Comparison of ENCODE assay signal across 8 mouse cellular contexts in the genomic region with DNA sequence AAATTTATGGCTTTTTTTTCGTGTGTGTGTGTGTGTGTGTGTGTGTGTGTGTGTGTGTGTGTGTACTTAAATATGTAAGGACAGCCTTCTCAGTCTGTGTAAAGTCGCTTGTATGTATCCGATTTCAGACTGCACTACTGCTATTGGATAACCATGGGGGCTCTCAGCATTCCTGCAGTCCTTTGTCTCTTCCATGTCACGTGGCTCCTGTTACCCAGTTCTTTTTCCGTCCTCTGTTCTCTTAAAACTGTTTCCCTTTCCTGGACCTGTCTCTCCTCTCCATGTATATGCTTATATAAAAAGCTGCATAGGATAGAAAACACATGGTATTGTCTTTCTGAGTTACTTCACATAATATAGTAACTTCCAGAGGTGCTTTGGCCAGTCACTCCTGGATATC. TPM values are rescaled to one million over a fixed set of nuclear protein-coding genes. Genes with fewer than 3 reads are reported as not detected.
DNase-seq lines count a peak whose midpoint lies in the region; ATAC-seq and TF ChIP-seq lines count a peak whose summit lies in the region.

No protein-coding gene starts in this region.

- no peak overlapping the region for H3K4me3 ChIP-seq in heart, embryonic 15.5 days
- H3K4me3 ChIP-seq in hindbrain, postnatal 0 days (ENCODE audit: low read length): no peak overlapping the region

- no peak for ATAC-seq in heart, embryonic 15.5 days (replicated peaks; ENCODE audit: insufficient number of reproducible peaks, insufficient read depth, low FRiP score, low read depth)
- ATAC-seq in hindbrain, postnatal 0 days: no peak

- H3K9me3 ChIP-seq in heart, embryonic 15.5 days (replicated peaks): no peaks in the 10 kb centered on the region
- H3K9me3 ChIP-seq in hindbrain, postnatal 0 days (ENCODE audit: low read length): no peaks in the 10 kb centered on the region

- no peaks in the 10 kb centered on the region for H3K27me3 ChIP-seq in heart, embryonic 15.5 days
- no peaks in the 10 kb centered on the region for H3K27me3 ChIP-seq in hindbrain, postnatal 0 days (ENCODE audit: insufficient read depth, low read length)

- no peak overlapping the region for H3K9ac ChIP-seq in heart, embryonic 15.5 days
- H3K9ac ChIP-seq in hindbrain, postnatal 0 days (replicated peaks; ENCODE audit: low read length): no peak overlapping the region

- no peak for TF ChIP-seq CTCF in hindbrain, postnatal 0 days (IDR thresholded peaks at IDR 0.05; ENCODE audit: low read depth)

- H3K36me3 ChIP-seq in heart, embryonic 15.5 days: no peaks in the 10 kb centered on the region
- H3K36me3 ChIP-seq in hindbrain, postnatal 0 days (ENCODE audit: insufficient read depth, low read length): no peaks in the 10 kb centered on the region

- intact Hi-C loops in heart, postnatal 14 days (cut with DNase I): loop anchor here (5.0 kb wide), 1 partner anchor 158 kb away; a partner anchor contains a TSS

- H3K4me2 ChIP-seq in heart, embryonic 15.5 days: 0 out of 2 replicates have a peak overlapping the region, but pooled peaks have one; percentile 49
- peak overlapping the region; percentile 41; the same call in 1 of the 2 replicates for H3K4me2 ChIP-seq in hindbrain, postnatal 0 days (ENCODE audit: low read depth, low read length)

- H3K4me1 ChIP-seq in heart, embryonic 15.5 days (replicated peaks): peaks cover 12% of the 10 kb centered on the region; the same call in 1 of the 2 replicates
- peaks cover 8% of the 10 kb centered on the region; the same call in 1 of the 2 replicates for H3K4me1 ChIP-seq in hindbrain, postnatal 0 days (ENCODE audit: insufficient read depth, low read length)

- peak overlapping the region; percentile 91 for H3K27ac ChIP-seq in heart, embryonic 15.5 days
- peak overlapping the region; percentile 66; the same call in 1 of the 2 replicates for H3K27ac ChIP-seq in hindbrain, postnatal 0 days

- WGBS in heart, embryonic 15.5 days: 20% methylated on average over 5 of the region's 5 CpGs
- WGBS in hindbrain, postnatal 0 days: 30% methylated on average over 5 of the region's 5 CpGs

- no peak for DNase-seq in heart, postnatal 14 days
- DNase-seq in embryo, embryonic 9.5 days (ENCODE audit: extremely low spot score): peak; percentile 35
- peak; percentile 7 for DNase-seq in hindbrain, postnatal 0 days (ENCODE audit: low spot score)
- DNase-seq in neural tube, embryonic 10.5 days (ENCODE audit: extremely low spot score, low spot score): peak; percentile 31
- DNase-seq in gastrocnemius, postnatal 4 days (ENCODE audit: low spot score in 2 of 2): no peak
- no peak for DNase-seq in cerebellum, postnatal 10 days
- DNase-seq in right cerebral cortex, postnatal 36 days (ENCODE audit: low spot score in 2 of 2): no peak

RNA-seq across cellular contexts. Expression of a gene that starts 1.2 kb away (rescaled TPM):
- polyA plus RNA-seq in heart, embryonic 15.5 days (2015; fragmentation: Nextera tagmentation; extraction: Ambion mirVana): 569 and 615 TPM in 2 replicates
- 100 to 1,000 TPM; 554 to 629 TPM for total RNA-seq in heart, postnatal 14 days (2021)
- 246 and 254 TPM in 2 replicates for total RNA-seq in hindbrain, postnatal 0 days (2014; rRNA removed)
- polyA plus RNA-seq in hindbrain, postnatal 0 days (2015; fragmentation: Nextera tagmentation; extraction: Ambion mirVana): 302 and 312 TPM in 2 replicates
- 100 to 1,000 TPM; 561 to 647 TPM for total RNA-seq in gastrocnemius, postnatal 4 days (2021)

RNA-seq across cellular contexts. Expression of a gene that starts 35.3 kb away (rescaled TPM):
- polyA plus RNA-seq in heart, embryonic 15.5 days (2015; fragmentation: Nextera tagmentation; extraction: Ambion mirVana): 17.4 and 17.9 TPM in 2 replicates
- 10 to 100 TPM in 1 of 2 experiments, 1 to 10 TPM in 1; 8.5 to 10.7 TPM for total RNA-seq in heart, postnatal 14 days (2021)
- total RNA-seq in hindbrain, postnatal 0 days (2014; rRNA removed): 16.3 and 20.9 TPM in 2 replicates
- polyA plus RNA-seq in hindbrain, postnatal 0 days (2015; fragmentation: Nextera tagmentation; extraction: Ambion mirVana): 24.1 and 24.4 TPM in 2 replicates
- total RNA-seq in gastrocnemius, postnatal 4 days (2021): 1 to 10 TPM; 7.7 to 7.8 TPM

RNA-seq across cellular contexts. Expression of a gene that starts 42.7 kb away (rescaled TPM):
- polyA plus RNA-seq in heart, embryonic 15.5 days (2015; fragmentation: Nextera tagmentation; extraction: Ambion mirVana): 0.43 and 1.3 TPM in 2 replicates
- total RNA-seq in heart, postnatal 14 days (2021): 1 to 10 TPM; 1.5 to 1.7 TPM
- 0.22 and 0.78 TPM in 2 replicates for total RNA-seq in hindbrain, postnatal 0 days (2014; rRNA removed)
- 0.38 and 0.50 TPM in 2 replicates for polyA plus RNA-seq in hindbrain, postnatal 0 days (2015; fragmentation: Nextera tagmentation; extraction: Ambion mirVana)
- 1 to 10 TPM; 1.8 to 1.9 TPM for total RNA-seq in gastrocnemius, postnatal 4 days (2021)

Comparison
In these comparisons a context has a peak if more than half of its experiments do, and no peak if none do; other contexts are left out.
1. DNase-seq: peak in embryo, embryonic 9.5 days (single experiment), hindbrain, postnatal 0 days (single experiment) and neural tube, embryonic 10.5 days (single experiment); none in heart, postnatal 14 days (0 of 2), gastrocnemius, postnatal 4 days (0 of 2), cerebellum, postnatal 10 days (0 of 2) and right cerebral cortex, postnatal 36 days (0 of 2).